Mouse (Mus musculus): ENCODE data around the gene Smyd3. TPM values are rescaled to one million over a fixed set of nuclear protein-coding genes. Genes with fewer than 3 reads are reported as not detected.

The Smyd3 gene
- polyA plus RNA-seq, 1 experiment from 2014 or later, result 22.3 TPM

DNA sequence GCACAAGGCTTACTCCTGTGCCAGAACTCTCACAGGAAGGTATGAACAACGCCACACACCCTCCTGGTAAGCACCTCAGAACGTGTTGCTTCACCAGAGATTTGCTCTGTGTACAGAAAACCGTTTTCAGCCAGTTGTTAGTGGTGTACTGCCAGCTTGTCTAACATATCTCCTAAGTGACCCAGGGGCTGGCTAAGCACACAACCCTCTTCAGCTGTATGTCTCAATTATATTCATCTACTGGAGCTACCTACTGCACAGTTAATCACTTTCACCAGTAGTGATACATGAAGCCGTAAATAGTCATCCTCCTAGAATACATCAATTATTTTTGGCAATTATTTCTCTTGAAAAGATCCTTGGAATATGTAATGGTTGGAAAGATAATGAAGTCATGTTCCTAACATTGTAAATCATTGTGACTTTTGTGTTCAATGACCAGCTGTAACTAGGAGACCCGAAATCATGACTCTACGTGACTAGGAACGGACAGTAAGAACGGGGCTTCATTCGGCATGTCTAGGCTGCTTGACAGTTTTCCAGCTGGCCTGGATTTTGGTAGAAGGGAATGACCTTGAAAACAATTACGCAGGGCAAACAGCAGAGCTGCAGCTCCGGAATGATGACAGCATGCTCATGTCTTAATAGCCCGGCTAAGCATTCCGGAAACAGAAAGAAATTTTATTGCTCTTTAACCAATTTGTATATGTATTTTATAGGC is 236.3 kb downstream of the Smyd3 start:
- no peaks in the 10 kb centered on the region for H3K36me3 ChIP-seq
- no peak overlapping the region for H3K4me3 ChIP-seq
- H3K9me3 ChIP-seq (replicated peaks), result no peaks in the 10 kb centered on the region
- H3K27me3 ChIP-seq (ENCODE audit: low read depth, poor library complexity, severe bottlenecking), result no peaks in the 10 kb centered on the region
- 92% methylated on average over 13 of the region's 13 CpGs for WGBS
- no peak overlapping the region for H3K27ac ChIP-seq
- H3K4me1 ChIP-seq, result peaks cover 5% of the 10 kb centered on the region
- DNase-seq (ENCODE audit: low spot score), result no peak

DNA sequence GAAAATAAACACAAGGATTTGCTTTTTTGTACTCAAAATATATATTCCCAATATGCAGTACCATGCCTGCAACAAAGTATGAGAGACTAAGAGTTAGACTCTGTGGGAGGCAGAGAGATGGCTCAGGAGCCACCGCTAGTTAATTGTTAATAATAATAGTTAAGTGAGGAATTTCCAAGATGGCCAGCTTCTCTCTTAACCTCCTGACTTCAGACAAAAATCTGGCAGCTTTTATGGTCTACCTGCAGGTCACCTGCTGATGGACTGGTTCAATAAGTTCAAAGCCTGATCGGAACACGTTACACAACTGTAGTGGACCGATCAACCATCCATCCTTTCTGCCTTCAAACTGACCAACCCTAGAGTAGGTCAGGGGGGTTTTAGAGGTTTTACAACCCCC is 238.7 kb downstream of the Smyd3 start:
- no peak for DNase-seq (ENCODE audit: low spot score)
- Histone ChIP-seq H3K36me3 (no peaks in the 10 kb centered on the region), H3K27ac (no peak overlapping the region), H3K27me3 (ENCODE audit: low read depth, poor library complexity, severe bottlenecking) (no peaks in the 10 kb centered on the region), H3K4me3 (no peak overlapping the region), H3K4me1 (peaks cover 5% of the 10 kb centered on the region), H3K9me3 (replicated peaks) (no peaks in the 10 kb centered on the region)
- WGBS, result 93% methylated on average over 4 of the region's 4 CpGs

DNA sequence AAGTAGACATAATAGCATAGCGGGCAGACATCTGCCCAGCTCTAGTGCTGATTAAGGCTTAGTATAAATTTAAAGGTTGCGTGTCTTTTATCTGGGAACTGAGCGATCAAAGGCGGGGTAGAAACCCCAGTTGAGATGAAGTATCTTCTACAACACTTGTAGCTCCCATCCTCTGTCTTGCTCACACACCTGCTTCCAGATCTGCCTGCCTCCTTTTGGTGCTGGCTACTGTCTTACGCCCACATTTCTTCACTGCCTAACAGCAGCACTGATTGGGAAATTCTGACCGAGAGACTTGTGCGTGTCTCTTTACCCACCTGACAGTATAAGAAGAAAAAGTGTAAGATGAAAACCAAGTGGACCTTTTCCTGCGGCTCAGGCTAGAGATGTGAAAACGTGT is 240.5 kb downstream of the Smyd3 start:
- H3K27me3 ChIP-seq (ENCODE audit: low read depth, poor library complexity, severe bottlenecking), result no peaks in the 10 kb centered on the region
- no peaks in the 10 kb centered on the region for H3K36me3 ChIP-seq
- H3K9me3 ChIP-seq (replicated peaks), result no peaks in the 10 kb centered on the region
- no peak for DNase-seq (ENCODE audit: low spot score)
- H3K27ac ChIP-seq, result no peak overlapping the region
- WGBS, result 93% methylated on average over 9 of the region's 9 CpGs
- no peak overlapping the region for H3K4me3 ChIP-seq
- H3K4me1 ChIP-seq, result peaks cover 5% of the 10 kb centered on the region

DNA sequence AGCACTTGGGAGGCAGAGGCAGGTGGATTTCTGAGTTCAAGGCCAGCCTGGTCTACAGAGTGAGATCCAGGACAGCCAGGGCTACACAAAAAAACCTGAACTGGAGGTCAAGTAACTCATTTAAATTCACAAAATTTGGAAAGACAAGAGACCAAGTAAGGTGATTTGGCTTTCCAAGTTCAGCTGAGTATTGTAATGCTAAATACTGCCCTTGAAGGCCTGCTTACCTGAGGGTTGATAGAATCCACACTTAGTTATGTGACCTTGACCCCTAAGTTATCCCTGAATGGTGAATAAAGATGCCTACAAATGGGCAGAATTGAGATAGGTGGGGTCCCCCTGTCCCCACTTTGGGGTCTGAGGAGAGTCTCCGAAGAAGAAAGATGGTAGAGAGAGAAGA is 241.0 kb downstream of the Smyd3 start:
- no peak overlapping the region for H3K27ac ChIP-seq
- H3K9me3 ChIP-seq (replicated peaks), result no peaks in the 10 kb centered on the region
- no peaks in the 10 kb centered on the region for H3K36me3 ChIP-seq
- 96% methylated on average over 1 of the region's 1 CpGs for WGBS
- DNase-seq (ENCODE audit: low spot score), result no peak
- peaks cover 5% of the 10 kb centered on the region for H3K4me1 ChIP-seq
- no peak overlapping the region for H3K4me3 ChIP-seq
- no peaks in the 10 kb centered on the region for H3K27me3 ChIP-seq (ENCODE audit: low read depth, poor library complexity, severe bottlenecking)

GRCm38 (mm10) chr1:179272926-179273325 is 244.9 kb downstream of the Smyd3 start:
- no peaks in the 10 kb centered on the region for H3K27me3 ChIP-seq (ENCODE audit: low read depth, poor library complexity, severe bottlenecking)
- H3K4me3 ChIP-seq, result no peak overlapping the region
- no peaks in the 10 kb centered on the region for H3K36me3 ChIP-seq
- DNase-seq (ENCODE audit: low spot score), result no peak
- 0 out of 2 replicates have a peak, but pooled peaks cover 4% of the 10 kb centered on the region for H3K9me3 ChIP-seq (replicated peaks)
- no peak overlapping the region for H3K27ac ChIP-seq
- WGBS, result 89% methylated on average over 4 of the region's 4 CpGs
- H3K4me1 ChIP-seq, result no peaks in the 10 kb centered on the region

- H3K4me3 ChIP-seq, result no peak overlapping the region
- no peaks in the 10 kb centered on the region for H3K27me3 ChIP-seq (ENCODE audit: low read depth, poor library complexity, severe bottlenecking)
- H3K4me1 ChIP-seq, result no peaks in the 10 kb centered on the region
- H3K36me3 ChIP-seq, result no peaks in the 10 kb centered on the region
- 0 out of 2 replicates have a peak, but pooled peaks cover 4% of the 10 kb centered on the region for H3K9me3 ChIP-seq (replicated peaks)
- no peak overlapping the region for H3K27ac ChIP-seq
- no peak for DNase-seq (ENCODE audit: low spot score)
Observed at GRCm38 (mm10) chr1:179272351-179272750, 245.5 kb downstream of the Smyd3 start.

GRCm38 (mm10) chr1:179266936-179267335 is 250.9 kb downstream of the Smyd3 start:
- H3K4me1 ChIP-seq, result peaks cover 5% of the 10 kb centered on the region
- no peaks in the 10 kb centered on the region for H3K36me3 ChIP-seq
- no peaks in the 10 kb centered on the region for H3K27me3 ChIP-seq (ENCODE audit: low read depth, poor library complexity, severe bottlenecking)
- no peak for DNase-seq (ENCODE audit: low spot score)
- H3K27ac ChIP-seq, result no peak overlapping the region
- H3K4me3 ChIP-seq, result no peak overlapping the region
- 0 out of 2 replicates have a peak, but pooled peaks cover 4% of the 10 kb centered on the region for H3K9me3 ChIP-seq (replicated peaks)
- WGBS, result 84% methylated on average over 3 of the region's 3 CpGs

DNA sequence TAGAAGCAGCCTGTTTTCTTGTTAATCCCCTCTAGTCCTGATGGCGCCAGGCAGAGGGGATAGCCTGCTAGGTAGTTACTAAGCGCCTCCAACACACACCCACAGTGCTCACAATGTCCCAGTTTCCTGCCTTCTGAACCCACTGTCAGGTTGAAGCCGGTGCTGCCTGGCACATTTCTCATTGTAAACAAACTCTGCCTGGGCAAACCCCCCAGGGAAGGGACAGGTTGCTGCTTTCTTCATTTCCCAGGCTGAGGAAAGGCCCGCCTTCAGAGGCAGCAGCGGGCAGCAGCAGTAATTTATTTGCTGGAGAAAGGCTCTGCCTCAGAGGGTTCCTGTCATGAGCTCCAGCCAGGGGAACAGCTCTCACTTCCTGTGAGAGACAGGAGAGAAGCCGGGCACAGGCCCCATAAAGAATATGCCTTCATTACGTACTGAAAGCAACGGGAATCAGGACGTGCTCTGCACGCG is 256.3 kb downstream of the Smyd3 start:
- DNase-seq (ENCODE audit: low spot score), result peak; percentile 47
- H3K27me3 ChIP-seq (ENCODE audit: low read depth, poor library complexity, severe bottlenecking), result no peaks in the 10 kb centered on the region
- H3K27ac ChIP-seq, result peak overlapping the region; percentile 72
- H3K4me3 ChIP-seq, result no peak overlapping the region
- H3K36me3 ChIP-seq, result no peaks in the 10 kb centered on the region
- H3K4me1 ChIP-seq, result peaks cover 20% of the 10 kb centered on the region
- 32% methylated on average over 11 of the region's 11 CpGs for WGBS
- H3K9me3 ChIP-seq (replicated peaks), result no peaks in the 10 kb centered on the region

- no peak for DNase-seq (ENCODE audit: low spot score)
- 91% methylated on average over 11 of the region's 11 CpGs for WGBS
- Histone ChIP-seq H3K4me1 (peaks cover 21% of the 10 kb centered on the region), H3K4me3 (no peak overlapping the region), H3K9me3 (replicated peaks) (no peaks in the 10 kb centered on the region), H3K27ac (no peak overlapping the region), H3K27me3 (ENCODE audit: low read depth, poor library complexity, severe bottlenecking) (no peaks in the 10 kb centered on the region), H3K36me3 (no peaks in the 10 kb centered on the region)
Observed at GRCm38 (mm10) chr1:179255826-179256512, 261.9 kb downstream of the Smyd3 start.

GRCm38 (mm10) chr1:179254531-179254930 is 263.3 kb downstream of the Smyd3 start:
- Histone ChIP-seq H3K27me3 (ENCODE audit: low read depth, poor library complexity, severe bottlenecking) (no peaks in the 10 kb centered on the region), H3K36me3 (no peaks in the 10 kb centered on the region), H3K27ac (no peak overlapping the region), H3K4me1 (peaks cover 21% of the 10 kb centered on the region), H3K9me3 (replicated peaks) (no peaks in the 10 kb centered on the region), H3K4me3 (no peak overlapping the region)
- 66% methylated on average over 3 of the region's 3 CpGs for WGBS
- no peak for DNase-seq (ENCODE audit: low spot score)

DNA sequence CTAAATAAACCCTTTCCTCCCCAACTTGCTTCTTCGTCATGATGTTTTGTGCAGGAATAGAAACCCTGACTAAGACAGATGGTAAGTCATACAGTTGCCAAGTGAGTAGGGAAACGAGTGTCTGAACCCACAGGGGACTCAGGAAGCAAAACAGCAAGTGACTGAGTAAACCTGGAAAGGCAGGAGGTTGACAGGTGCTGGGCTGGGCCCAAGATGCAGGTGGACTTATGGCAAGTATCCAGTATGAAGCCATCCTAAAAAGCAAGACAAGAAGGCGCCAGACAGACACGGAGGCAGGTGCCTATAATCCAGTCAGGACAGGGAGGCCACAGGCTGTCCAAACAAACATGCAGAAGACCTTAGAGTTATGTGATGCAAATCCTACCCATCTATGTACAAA is 265.2 kb downstream of the Smyd3 start:
- Histone ChIP-seq H3K4me1 (peaks cover 20% of the 10 kb centered on the region), H3K27ac (no peak overlapping the region), H3K4me3 (no peak overlapping the region), H3K9me3 (replicated peaks) (no peaks in the 10 kb centered on the region), H3K27me3 (ENCODE audit: low read depth, poor library complexity, severe bottlenecking) (no peaks in the 10 kb centered on the region), H3K36me3 (no peaks in the 10 kb centered on the region)
- no peak for DNase-seq (ENCODE audit: low spot score)
- 84% methylated on average over 4 of the region's 4 CpGs for WGBS

- WGBS, result 85% methylated on average over 3 of the region's 3 CpGs
- no peak for DNase-seq (ENCODE audit: low spot score)
- no peaks in the 10 kb centered on the region for H3K9me3 ChIP-seq (replicated peaks)
- H3K36me3 ChIP-seq, result no peaks in the 10 kb centered on the region
- no peak overlapping the region for H3K4me3 ChIP-seq
- H3K27ac ChIP-seq, result no peak overlapping the region; the same call in 1 of the 2 replicates
- no peaks in the 10 kb centered on the region for H3K27me3 ChIP-seq (ENCODE audit: low read depth, poor library complexity, severe bottlenecking)
- H3K4me1 ChIP-seq, result peaks cover 23% of the 10 kb centered on the region
Observed at GRCm38 (mm10) chr1:179250388-179250787, 267.5 kb downstream of the Smyd3 start.

- H3K27me3 ChIP-seq (ENCODE audit: low read depth, poor library complexity, severe bottlenecking), result no peaks in the 10 kb centered on the region
- H3K4me1 ChIP-seq, result peaks cover 13% of the 10 kb centered on the region
- no peak overlapping the region for H3K27ac ChIP-seq
- no peak for DNase-seq (ENCODE audit: low spot score)
- H3K9me3 ChIP-seq (replicated peaks), result no peaks in the 10 kb centered on the region
- WGBS, result 90% methylated on average over 8 of the region's 8 CpGs
- no peaks in the 10 kb centered on the region for H3K36me3 ChIP-seq
- no peak overlapping the region for H3K4me3 ChIP-seq
Observed at GRCm38 (mm10) chr1:179243554-179243953, 274.3 kb downstream of the Smyd3 start.
